Mouse (Mus musculus) liver, embryonic 14.5 days (tissue): Measurements from ENCODE around the gene Numbl.

Experiments
- CTCF ChIP-seq: IDR thresholded peaks from 2 replicates; pipeline ENCODE4 v1.5.1; 2016; ENCODE audit warnings: antibody characterized with exemption, low read depth, control low read depth
- EP300 ChIP-seq: IDR thresholded peaks from 2 replicates; pipeline ENCODE4 v1.6.1; 2016; ENCODE audit warnings: antibody characterized with exemption, low read depth

DNA sequence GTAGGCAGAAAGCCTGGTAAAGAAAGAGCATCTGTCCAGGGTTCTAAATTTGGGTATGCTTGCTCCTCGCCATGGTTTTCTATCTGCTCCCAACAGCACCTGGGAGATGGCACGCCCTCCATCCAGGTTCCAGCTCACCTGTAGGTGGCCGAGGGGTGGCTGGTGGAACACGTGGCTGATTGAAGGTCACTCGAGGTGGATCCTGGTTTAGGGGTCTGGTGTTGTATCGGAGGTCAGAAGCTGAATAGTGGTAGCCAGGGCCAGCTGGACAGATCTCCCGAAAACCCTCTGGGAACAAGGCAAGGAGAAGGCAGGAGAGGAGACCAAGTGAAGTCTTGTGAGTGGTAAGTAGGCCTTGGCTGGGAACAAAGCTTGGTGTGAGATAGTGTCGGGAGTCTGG lies 69.3 kb downstream of the Numbl start:
- TF ChIP-seq CTCF (no peak), EP300 (no peak)
